Mouse (Mus musculus): ENCODE results near the gene Sp4. TPM values are rescaled to one million over a fixed set of nuclear protein-coding genes. Genes with fewer than 3 reads are reported as not detected.

Gene Sp4
- polyA plus RNA-seq, 1 experiment, result 2.1 TPM

DNA sequence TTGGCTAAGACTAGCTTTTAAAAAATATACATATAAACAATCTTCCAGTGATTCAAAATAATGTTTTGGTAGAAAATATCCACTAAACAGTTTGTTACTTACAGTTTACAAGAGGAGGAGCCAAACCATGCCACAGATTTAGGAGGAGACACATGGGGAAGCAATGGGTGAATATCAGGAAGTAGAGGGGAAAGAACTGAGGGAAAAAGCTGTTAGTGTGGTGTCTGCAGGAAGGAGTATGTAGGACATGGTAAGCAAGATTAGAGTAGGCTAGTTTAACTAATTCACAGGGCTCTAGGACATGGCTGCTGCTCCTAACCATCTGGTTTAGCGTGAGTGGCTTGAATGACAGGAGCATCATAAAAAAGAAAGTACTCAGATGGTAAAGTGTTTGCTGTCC lies 19.3 kb downstream of the Sp4 start:
- H3K4me3 ChIP-seq (ENCODE audit: low read depth, low read length), result no peak overlapping the region
- 70% methylated on average over 1 of the region's 1 CpGs for WGBS
- H3K27me3 ChIP-seq (ENCODE audit: control insufficient read depth, insufficient read depth, low read length), result no peaks in the 10 kb centered on the region
- no peaks in the 10 kb centered on the region for H3K36me3 ChIP-seq (ENCODE audit: control insufficient read depth, insufficient read depth, low read length)
- TF ChIP-seq POLR2A (IDR thresholded peaks at IDR 0.05; ENCODE audit: low read depth, low read length) (no peak), CTCF (IDR thresholded peaks at IDR 0.05; ENCODE audit: extremely low read depth, insufficient read length, insufficient replicate concordance, low read depth, low read length) (no peak)
- no peak overlapping the region for H3K27ac ChIP-seq (ENCODE audit: insufficient read depth, low read depth, low read length)
- H3K4me1 ChIP-seq (ENCODE audit: control insufficient read depth, insufficient read depth, insufficient read length, low read length), result no peaks in the 10 kb centered on the region

DNA sequence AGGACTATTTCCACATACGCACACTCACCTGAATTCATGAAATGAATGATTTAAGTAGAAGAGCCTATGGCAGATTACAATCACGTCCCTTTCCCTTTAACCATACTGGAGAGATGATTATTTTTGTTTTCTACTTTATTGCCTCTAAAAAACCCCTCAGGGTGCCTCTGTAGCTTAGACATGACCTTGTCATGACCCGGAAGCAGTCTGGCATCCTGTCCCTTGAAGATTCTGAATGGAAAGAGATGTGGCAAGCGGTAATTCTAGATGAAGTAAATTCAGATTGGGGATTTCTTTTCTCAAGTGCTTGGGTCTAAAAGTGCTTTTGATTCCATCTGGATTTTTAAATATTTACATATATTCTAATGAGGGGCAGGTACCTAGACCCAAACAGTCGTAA lies 24.9 kb downstream of the Sp4 start:
- 91% methylated on average over 5 of the region's 5 CpGs for WGBS

DNA sequence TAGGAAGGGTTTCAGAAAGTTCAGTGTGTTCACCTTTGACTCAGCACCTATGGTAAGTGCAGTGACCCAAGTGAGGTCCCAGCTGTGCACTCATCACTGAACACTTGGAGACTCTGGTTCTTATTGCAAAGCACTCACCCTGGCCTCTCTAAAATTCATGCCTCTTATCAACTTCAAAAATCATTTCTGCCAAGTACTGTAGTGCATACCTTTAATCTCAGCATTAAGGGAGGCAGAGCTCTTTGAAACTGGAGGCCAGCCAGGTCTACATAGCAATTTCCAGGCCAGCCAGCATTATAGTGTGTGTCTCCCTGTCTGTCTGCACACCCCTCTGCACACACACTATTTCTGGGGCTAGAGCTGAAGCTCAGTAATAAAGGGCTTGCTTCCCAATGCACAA lies 36.3 kb downstream of the Sp4 start:
- Histone ChIP-seq H3K36me3 (ENCODE audit: control insufficient read depth, insufficient read depth, low read length) (no peaks in the 10 kb centered on the region), H3K27ac (ENCODE audit: insufficient read depth, low read depth, low read length) (no peak overlapping the region), H3K4me3 (ENCODE audit: low read depth, low read length) (no peak overlapping the region), H3K4me1 (ENCODE audit: control insufficient read depth, insufficient read depth, insufficient read length, low read length) (no peaks in the 10 kb centered on the region), H3K27me3 (ENCODE audit: control insufficient read depth, insufficient read depth, low read length) (no peaks in the 10 kb centered on the region)
- TF ChIP-seq POLR2A (IDR thresholded peaks at IDR 0.05; ENCODE audit: low read depth, low read length) (no peak), CTCF (IDR thresholded peaks at IDR 0.05; ENCODE audit: extremely low read depth, insufficient read length, insufficient replicate concordance, low read depth, low read length) (no peak)

More for the DNA sequence above, 24.9 kb downstream of the Sp4 start:
- Histone ChIP-seq H3K27ac (ENCODE audit: insufficient read depth, low read depth, low read length) (no peak overlapping the region), H3K27me3 (ENCODE audit: control insufficient read depth, insufficient read depth, low read length) (no peaks in the 10 kb centered on the region), H3K36me3 (ENCODE audit: control insufficient read depth, insufficient read depth, low read length) (no peaks in the 10 kb centered on the region), H3K4me1 (ENCODE audit: control insufficient read depth, insufficient read depth, insufficient read length, low read length) (no peaks in the 10 kb centered on the region), H3K4me3 (ENCODE audit: low read depth, low read length) (no peak overlapping the region)
- no peak for TF ChIP-seq POLR2A (IDR thresholded peaks at IDR 0.05; ENCODE audit: low read depth, low read length)
- no peak for TF ChIP-seq CTCF (IDR thresholded peaks at IDR 0.05; ENCODE audit: extremely low read depth, insufficient read length, insufficient replicate concordance, low read depth, low read length)

DNA sequence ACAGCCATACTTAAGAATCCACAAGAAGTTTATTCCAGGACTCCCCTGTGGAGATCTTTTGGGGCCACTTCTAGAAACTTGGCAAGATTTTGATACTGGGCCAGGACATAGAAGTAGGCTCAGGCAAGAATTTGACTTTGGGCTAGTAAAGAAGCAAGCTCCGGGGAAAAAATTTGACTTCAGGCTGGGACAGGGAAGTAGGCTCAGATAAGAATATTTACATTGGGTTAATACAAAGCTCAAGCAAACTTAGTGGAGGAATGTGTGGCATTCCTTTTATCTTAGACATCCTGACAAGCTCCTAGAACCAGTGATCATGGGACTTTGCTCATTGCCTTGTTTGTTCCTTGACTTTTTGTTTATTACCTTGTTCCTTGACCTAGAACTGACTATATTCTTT lies 37.4 kb downstream of the Sp4 start:
- Histone ChIP-seq H3K36me3 (ENCODE audit: control insufficient read depth, insufficient read depth, low read length) (no peaks in the 10 kb centered on the region), H3K4me3 (ENCODE audit: low read depth, low read length) (no peak overlapping the region)

DNA sequence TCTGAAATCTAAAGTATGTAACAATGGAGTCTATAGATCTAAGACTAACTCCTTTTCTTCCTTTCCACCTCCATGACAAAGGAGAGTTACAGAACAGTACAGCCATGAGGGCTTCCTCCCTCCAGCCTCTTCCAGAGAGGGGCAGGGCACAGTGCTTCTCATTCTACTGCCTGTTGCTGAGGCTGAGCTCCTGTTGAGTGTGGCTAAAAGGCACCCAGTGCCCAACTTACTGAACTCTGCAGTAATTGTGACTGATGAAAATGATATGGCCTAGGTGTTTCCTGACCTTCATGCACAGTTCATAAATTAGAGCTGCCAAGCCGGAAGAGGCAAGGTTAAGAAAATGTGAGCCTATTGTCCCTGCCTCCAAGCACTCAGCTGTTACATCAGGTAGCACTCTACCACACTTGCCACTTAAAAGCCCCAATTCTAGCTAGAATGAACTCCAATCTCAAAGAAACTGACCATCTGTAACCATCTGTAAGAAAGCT lies 45.9 kb downstream of the Sp4 start:
- Histone ChIP-seq H3K27ac (ENCODE audit: insufficient read depth, low read depth, low read length) (no peak overlapping the region), H3K27me3 (ENCODE audit: control insufficient read depth, insufficient read depth, low read length) (no peaks in the 10 kb centered on the region), H3K4me1 (ENCODE audit: control insufficient read depth, insufficient read depth, insufficient read length, low read length) (no peaks in the 10 kb centered on the region), H3K36me3 (ENCODE audit: control insufficient read depth, insufficient read depth, low read length) (no peaks in the 10 kb centered on the region), H3K4me3 (ENCODE audit: low read depth, low read length) (no peak overlapping the region)
- WGBS, result 49% methylated on average over 1 of the region's 1 CpGs
- TF ChIP-seq POLR2A (IDR thresholded peaks at IDR 0.05; ENCODE audit: low read depth, low read length), result no peak
- TF ChIP-seq CTCF (IDR thresholded peaks at IDR 0.05; ENCODE audit: extremely low read depth, insufficient read length, insufficient replicate concordance, low read depth, low read length), result no peak

More for the DNA sequence above, 37.4 kb downstream of the Sp4 start:
- WGBS, result 20% methylated on average over 1 of the region's 1 CpGs
- Histone ChIP-seq H3K27ac (ENCODE audit: insufficient read depth, low read depth, low read length) (no peak overlapping the region), H3K4me1 (ENCODE audit: control insufficient read depth, insufficient read depth, insufficient read length, low read length) (no peaks in the 10 kb centered on the region), H3K27me3 (ENCODE audit: control insufficient read depth, insufficient read depth, low read length) (no peaks in the 10 kb centered on the region)
- no peak for TF ChIP-seq CTCF (IDR thresholded peaks at IDR 0.05; ENCODE audit: extremely low read depth, insufficient read length, insufficient replicate concordance, low read depth, low read length)
- no peak for TF ChIP-seq POLR2A (IDR thresholded peaks at IDR 0.05; ENCODE audit: low read depth, low read length)

DNA sequence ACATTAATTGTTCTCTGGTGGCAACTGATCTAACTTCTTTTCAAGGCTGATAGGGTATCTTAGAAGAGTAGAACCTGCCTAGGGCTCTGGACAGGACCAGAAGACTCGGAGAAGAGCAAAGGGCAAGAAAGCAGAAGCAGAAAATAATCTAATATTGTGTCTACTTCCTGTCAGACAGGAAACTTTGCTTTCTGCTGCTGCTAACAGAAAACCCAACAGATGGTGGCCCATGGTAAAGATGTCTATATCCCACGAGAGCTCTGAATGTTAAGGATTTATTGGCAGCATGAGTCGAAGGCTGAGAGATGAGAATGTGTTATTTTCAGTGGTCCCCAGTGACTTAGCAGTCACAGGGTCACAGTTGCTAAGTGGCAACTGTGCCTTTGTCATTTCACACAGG lies 80.1 kb downstream of the Sp4 start:
- no peak for TF ChIP-seq CTCF (IDR thresholded peaks at IDR 0.05; ENCODE audit: extremely low read depth, insufficient read length, insufficient replicate concordance, low read depth, low read length)
- TF ChIP-seq POLR2A (IDR thresholded peaks at IDR 0.05; ENCODE audit: low read depth, low read length), result no peak
- WGBS, result 62% methylated on average over 3 of the region's 3 CpGs
- Histone ChIP-seq H3K4me3 (ENCODE audit: low read depth, low read length) (no peak overlapping the region), H3K27ac (ENCODE audit: insufficient read depth, low read depth, low read length) (no peak overlapping the region), H3K27me3 (ENCODE audit: control insufficient read depth, insufficient read depth, low read length) (no peaks in the 10 kb centered on the region), H3K36me3 (ENCODE audit: control insufficient read depth, insufficient read depth, low read length) (no peaks in the 10 kb centered on the region), H3K4me1 (ENCODE audit: control insufficient read depth, insufficient read depth, insufficient read length, low read length) (no peaks in the 10 kb centered on the region)

DNA sequence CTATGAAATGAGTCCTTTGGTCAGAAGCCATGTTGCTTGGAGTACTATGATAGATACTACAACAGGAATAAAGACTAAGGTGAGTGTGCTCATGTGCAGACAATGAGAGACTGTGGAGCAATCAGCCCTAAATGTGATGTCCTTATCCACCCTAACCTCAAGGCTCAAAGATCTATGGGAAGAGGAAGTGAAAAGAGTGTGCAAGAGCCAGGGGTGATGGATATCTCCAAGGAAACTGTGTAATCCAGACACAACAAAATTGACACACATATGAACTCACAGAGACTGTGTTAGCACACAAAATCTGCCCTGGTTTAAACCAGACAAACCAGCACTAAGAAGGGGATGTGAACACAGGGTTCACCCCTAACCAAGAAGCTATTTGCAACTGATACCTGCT lies 81.2 kb downstream of the Sp4 start:
- H3K27ac ChIP-seq (ENCODE audit: insufficient read depth, low read depth, low read length), result no peak overlapping the region
- TF ChIP-seq POLR2A (IDR thresholded peaks at IDR 0.05; ENCODE audit: low read depth, low read length), result no peak
- no peak for TF ChIP-seq CTCF (IDR thresholded peaks at IDR 0.05; ENCODE audit: extremely low read depth, insufficient read length, insufficient replicate concordance, low read depth, low read length)
- no peaks in the 10 kb centered on the region for H3K27me3 ChIP-seq (ENCODE audit: control insufficient read depth, insufficient read depth, low read length)
- no peak overlapping the region for H3K4me3 ChIP-seq (ENCODE audit: low read depth, low read length)
- H3K36me3 ChIP-seq (ENCODE audit: control insufficient read depth, insufficient read depth, low read length), result no peaks in the 10 kb centered on the region
- no peaks in the 10 kb centered on the region for H3K4me1 ChIP-seq (ENCODE audit: control insufficient read depth, insufficient read depth, insufficient read length, low read length)

DNA sequence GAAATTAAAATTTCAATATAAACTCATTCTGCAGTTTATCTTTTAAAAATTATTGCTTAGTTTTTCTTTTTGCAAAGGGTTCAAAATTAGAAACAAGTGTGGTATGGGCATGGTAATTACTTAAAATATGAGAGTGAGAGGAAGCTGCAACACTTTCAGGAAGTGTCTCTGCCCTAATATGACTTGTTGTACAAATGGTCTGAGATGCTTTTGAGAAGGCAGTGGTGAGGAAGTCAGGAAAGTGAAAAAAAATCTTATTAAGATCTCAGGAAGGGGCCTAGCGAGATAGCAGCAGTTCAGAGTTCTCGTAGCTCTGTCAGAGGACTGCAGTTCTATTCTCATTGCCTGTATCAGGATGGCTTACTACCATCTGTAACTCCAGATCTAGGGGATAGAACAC lies 89.1 kb downstream of the Sp4 start:
- WGBS, result 72% methylated on average over 2 of the region's 2 CpGs
- H3K27me3 ChIP-seq (ENCODE audit: control insufficient read depth, insufficient read depth, low read length), result no peaks in the 10 kb centered on the region
- no peak overlapping the region for H3K4me3 ChIP-seq (ENCODE audit: low read depth, low read length)
- no peak for TF ChIP-seq POLR2A (IDR thresholded peaks at IDR 0.05; ENCODE audit: low read depth, low read length)
- no peak for TF ChIP-seq CTCF (IDR thresholded peaks at IDR 0.05; ENCODE audit: extremely low read depth, insufficient read length, insufficient replicate concordance, low read depth, low read length)
- no peaks in the 10 kb centered on the region for H3K4me1 ChIP-seq (ENCODE audit: control insufficient read depth, insufficient read depth, insufficient read length, low read length)
- no peak overlapping the region for H3K27ac ChIP-seq (ENCODE audit: insufficient read depth, low read depth, low read length)
- H3K36me3 ChIP-seq (ENCODE audit: control insufficient read depth, insufficient read depth, low read length), result no peaks in the 10 kb centered on the region
